Mouse (Mus musculus) granulocyte monocyte progenitor cell, adult 5-6 weeks (primary cell): ENCODE data around the gene Akap6. TPM values are rescaled to one million over a fixed set of nuclear protein-coding genes. Genes with fewer than 3 reads are reported as not detected.
A peak's percentile ranks its signal among the peaks of the same experiment; 100 is the strongest.

Experiments
- ATAC-seq: replicated peaks from 2 replicates; pipeline ENCODE4 v1.8.0; 2016; ENCODE audit warnings: mild to moderate bottlenecking, moderate TSS enrichment, inconsistent platforms; ENCODE audit not compliant: poor library complexity, severe bottlenecking
- total RNA-seq, 2 experiments: library from RNA; stranded (forward) in 1 of 2; stranded (reverse) in 1 of 2; fragments of 200-712, 200-1000 nt in 1 of 2; fragments of >200 nt in 1 of 2; fragmentation: Nextera tagmentation in 1 of 2; gene quantifications; 2 replicates each; pipeline ENCODE4 v1.2.3; 2014 to 2017

Gene Akap6
- total RNA-seq, 2 experiments from 2014 or later = 0.21 TPM; not detected in 1

GRCm38 (mm10) chr12:52893656-52894405 is 194.6 kb downstream of the Akap6 start:
- ATAC-seq = peak; percentile 35

DNA sequence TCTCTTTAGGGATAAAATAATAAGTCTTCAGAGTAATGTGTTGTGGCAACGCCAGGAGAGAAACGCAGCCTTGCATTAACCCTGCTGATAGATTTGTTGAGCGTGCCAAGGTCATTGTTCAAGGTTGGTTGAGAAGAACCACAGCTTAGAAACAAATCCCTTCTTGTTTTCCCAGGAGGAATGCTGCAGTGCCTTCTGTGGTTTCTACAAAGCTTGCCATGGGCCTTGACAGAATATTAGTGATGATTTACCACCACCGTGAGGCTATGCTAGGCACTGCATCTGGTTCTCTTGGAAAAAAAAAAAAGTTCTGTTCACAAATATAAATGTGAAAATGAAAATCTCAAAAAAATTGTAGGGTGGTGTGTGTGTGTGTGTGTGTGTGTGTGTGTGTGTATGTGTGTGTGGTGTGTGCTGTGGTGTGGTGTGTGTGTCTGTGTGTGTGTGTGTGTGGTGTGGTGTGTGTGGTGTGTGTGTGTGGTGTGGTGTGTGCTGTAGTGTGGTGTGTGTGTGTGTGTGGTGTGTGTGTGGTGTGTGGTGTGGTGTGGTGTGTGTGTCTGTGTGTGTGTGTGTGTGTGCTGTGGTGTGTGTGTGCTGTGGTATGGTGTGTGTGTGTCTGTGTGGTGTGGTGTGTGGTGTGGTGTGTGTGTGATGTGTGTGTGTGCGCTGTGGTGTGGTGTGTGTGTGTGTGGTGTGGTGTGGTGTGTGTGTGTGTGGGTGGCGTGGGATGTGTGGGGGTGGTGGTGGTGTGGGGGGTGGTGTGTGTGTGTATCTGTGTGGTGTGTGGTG is 196.7 kb downstream of the Akap6 start:
- peak; percentile 72 for ATAC-seq

GRCm38 (mm10) chr12:52896785-52897184 is 197.6 kb downstream of the Akap6 start:
- ATAC-seq = no peak

GRCm38 (mm10) chr12:52898130-52898529 is 198.9 kb downstream of the Akap6 start:
- ATAC-seq = no peak

DNA sequence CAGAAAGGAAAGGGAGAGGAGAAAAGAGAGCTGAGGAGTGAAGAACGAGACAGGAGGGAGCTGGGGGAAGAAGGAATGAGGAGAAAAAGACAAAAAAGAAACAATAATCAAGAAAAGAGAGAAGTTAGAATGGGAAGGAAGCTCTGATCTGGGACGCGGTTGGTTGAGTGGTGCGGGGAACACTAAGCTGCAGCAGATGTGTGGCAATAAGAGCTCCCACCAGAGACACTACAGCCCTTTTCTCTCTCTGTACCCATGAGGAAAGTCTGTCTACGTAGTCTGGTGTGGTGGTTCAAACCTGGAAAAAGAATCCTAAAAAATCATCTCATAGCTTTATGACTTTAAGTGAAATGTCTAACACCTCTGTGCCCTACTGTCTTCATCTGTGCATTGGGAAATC is 204.9 kb downstream of the Akap6 start:
- ATAC-seq = peak; percentile 85

DNA sequence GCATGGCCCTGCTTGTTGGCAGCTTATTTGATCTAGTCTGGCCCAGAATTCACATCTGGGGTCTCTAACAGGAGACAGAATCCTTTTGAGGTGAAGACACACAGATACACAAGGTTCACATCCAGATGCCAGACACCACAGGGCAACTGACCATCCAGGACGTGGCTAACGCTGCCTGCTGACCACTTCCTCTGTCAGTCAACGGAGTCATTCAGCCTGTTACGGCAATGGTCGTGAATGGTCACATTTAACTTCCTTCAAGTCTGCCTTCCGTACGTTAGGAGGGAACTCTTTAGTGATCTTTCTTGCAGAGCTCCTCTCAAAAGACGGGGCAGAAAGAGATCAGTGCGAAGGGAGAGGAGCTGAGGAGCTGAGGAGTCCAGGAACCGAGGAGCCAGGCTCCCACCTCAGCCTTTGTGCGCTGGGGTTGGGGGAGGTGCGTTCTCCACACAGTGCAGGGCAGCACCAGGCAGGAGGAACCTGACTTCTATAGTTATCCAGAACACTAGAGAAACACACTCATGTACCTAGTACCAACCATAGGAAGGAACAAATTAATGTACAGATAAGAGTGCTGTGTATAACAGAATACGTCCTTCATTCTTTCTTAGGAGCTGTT is 209.4 kb downstream of the Akap6 start:
- ATAC-seq = peak; percentile 73

GRCm38 (mm10) chr12:52910345-52910744 is 211.2 kb downstream of the Akap6 start:
- ATAC-seq = no peak

DNA sequence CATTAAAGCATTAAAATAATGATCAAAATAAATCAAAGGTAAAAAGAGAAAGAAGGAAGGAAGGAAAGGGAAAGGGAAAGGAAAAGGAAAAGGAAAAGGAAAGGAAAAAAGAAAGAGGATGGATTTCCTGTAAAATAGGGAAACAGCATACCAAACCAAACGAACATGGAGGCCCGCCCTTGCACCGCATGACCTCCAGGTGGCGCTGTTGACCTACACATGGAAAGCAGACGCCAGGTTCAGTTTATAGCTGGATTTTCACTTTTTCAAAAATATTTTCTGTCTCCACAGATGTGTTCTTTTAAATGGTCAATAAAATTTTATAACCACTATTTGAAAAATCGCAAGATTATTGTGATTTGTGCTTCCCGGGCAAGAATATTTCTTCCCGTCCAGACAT is 211.6 kb downstream of the Akap6 start:
- ATAC-seq = peak; percentile 76

DNA sequence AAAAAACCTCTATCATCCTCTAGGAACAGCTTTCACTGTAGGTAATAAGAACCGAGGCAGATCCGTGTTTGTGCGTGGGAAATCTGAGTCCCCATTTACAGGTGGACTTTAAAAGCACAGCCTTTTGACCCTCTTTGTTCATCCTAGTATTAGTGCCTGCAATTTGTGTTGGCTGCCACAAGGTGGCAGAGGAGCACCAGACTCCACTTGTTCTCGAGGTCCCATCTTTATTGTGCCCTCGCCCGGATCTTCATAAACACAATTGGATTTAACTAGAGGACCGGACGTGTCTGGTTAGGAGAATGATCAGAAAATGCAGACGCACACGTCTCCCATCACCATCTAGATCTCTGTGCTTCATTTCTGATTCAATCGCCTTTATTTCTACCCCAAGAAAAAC is 219.8 kb downstream of the Akap6 start:
- peak; percentile 66 for ATAC-seq

- no peak for ATAC-seq
Observed at GRCm38 (mm10) chr12:52922510-52922909, 223.3 kb downstream of the Akap6 start.

GRCm38 (mm10) chr12:52925448-52925847 is 226.3 kb downstream of the Akap6 start:
- no peak for ATAC-seq

DNA sequence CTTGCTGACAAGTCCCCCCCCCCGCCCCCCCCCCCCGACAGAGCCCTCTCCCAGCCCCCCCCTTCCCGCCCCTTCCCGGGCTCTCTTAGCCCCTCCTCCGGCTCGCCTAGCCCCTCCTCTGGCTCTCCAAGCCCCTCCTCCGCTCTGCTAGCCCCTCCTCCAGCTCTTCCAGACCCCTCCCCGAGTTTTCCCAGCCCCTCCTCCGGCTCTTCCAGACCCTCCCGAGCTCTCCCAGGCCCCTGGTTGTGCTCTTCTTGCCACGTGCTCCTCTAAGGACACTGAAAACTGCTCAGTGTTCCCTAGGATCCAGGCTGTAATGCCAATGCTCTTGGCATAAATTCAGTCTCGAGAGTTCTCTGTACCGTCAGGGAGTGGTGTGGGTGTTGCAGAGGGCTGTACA is 234.6 kb downstream of the Akap6 start:
- no peak for ATAC-seq

- ATAC-seq = no peak
Observed at GRCm38 (mm10) chr12:52934989-52935388, 235.8 kb downstream of the Akap6 start.

- ATAC-seq = peak; percentile 41; the same call in 1 of the 2 replicates
Observed at GRCm38 (mm10) chr12:52938786-52939185, 239.6 kb downstream of the Akap6 start.

DNA sequence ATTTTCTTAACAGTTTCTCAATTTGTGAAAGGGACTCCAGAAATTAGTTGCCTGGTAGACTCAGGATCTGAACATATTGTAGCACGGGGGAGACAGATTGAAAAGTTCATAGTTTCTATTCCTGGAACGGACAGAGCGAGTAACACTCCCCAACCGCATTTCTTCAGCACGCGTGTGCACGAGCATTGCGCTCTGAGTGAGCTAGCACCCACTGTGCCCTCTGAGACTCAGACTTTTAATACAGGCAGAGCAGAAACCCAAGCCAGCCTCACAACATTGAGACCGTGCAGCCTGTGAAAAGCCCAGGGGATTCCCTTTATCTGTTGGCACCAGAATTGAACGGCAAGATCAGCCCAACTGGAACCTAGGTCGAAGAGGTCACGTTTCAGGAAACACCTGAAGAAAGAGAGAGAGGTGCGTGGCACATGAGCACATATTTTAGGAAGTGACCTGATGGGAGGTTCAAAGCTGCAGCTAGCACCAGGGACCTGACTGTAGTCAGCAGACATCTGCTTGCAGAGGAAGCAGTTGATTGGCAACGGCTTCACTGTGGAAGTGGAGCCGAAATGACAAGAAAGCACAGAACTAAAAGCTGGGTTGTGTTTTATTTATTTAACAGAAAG is 240.3 kb downstream of the Akap6 start:
- peak; percentile 89 for ATAC-seq

DNA sequence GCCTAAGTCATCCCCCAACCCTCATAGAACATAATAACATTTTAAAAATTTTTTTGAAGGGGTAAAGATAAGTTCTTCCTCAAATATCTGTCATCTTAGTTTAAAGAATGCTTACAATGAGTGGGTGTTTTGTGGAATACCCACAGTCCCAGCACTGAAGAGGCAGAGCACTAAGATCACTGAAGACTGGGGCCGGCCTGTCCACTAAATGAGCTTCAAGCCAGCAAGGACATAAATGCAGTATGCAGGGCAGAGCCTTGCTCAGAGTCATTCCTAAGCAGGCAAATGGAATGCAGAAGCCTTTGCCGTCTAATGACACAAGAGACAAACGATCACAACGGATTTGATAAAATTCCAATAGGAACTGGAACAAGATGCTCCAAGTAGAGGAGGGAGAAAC is 242.8 kb downstream of the Akap6 start:
- ATAC-seq = no peak

GRCm38 (mm10) chr12:52944274-52944673 is 245.1 kb downstream of the Akap6 start:
- ATAC-seq = no peak

DNA sequence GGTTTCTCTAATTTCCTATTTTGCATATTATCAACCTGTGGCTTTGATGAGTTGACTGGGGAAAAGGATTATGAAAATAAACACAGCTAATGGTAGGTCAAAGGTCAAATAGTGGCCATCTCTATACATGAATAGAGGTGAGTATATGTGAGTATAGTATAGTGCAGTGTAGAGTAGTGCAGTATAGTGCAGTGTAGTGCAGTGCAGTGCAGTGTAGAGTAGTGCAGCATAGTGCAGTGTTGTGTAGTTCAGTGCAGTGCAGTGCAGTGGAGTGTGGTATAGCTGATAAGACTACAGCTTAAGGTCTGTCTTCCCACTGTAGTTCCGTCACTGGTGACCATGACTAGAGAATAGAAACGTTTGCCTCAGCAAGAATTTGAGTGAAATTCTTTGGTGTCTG is 245.8 kb downstream of the Akap6 start:
- no peak for ATAC-seq

GRCm38 (mm10) chr12:52950660-52951059 is 251.5 kb downstream of the Akap6 start:
- no peak for ATAC-seq

- no peak for ATAC-seq
Observed at GRCm38 (mm10) chr12:52957587-52957986, 258.4 kb downstream of the Akap6 start.

DNA sequence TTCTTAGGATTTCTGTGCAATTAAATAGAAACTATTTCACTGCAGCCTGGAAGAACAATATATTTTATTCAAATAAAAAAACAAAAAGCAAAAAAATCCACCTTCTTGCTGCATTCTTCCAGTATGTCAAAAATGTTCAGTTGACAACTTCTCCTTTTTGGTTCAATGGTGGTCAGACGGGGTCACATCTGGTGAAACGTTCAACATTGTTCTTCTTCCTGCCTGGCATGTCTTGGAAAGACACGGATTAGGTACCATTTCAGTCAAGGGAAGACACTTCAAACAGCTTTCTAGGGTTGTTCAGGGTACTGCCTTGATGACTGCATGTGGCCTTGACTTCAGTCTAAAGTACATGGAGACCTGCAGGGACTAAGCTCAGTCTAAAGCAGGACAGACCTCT is 258.8 kb downstream of the Akap6 start:
- peak; percentile 78 for ATAC-seq
